Mouse (Mus musculus) lung, postnatal 14 days (tissue): Measurements from ENCODE around the gene Suv39h1.
A peak's percentile ranks its signal among the peaks of the same experiment; 100 is the strongest.
"Not testable (repeated sequence)": the region's sequence is repeated elsewhere in the genome, so short reads cannot be mapped to it uniquely, and the experiment has no call there.

Experiments used
- DNase-seq: peaks from one replicate; pipeline ENCODE4 v3.0.0; 2021

Gene Suv39h1

DNA sequence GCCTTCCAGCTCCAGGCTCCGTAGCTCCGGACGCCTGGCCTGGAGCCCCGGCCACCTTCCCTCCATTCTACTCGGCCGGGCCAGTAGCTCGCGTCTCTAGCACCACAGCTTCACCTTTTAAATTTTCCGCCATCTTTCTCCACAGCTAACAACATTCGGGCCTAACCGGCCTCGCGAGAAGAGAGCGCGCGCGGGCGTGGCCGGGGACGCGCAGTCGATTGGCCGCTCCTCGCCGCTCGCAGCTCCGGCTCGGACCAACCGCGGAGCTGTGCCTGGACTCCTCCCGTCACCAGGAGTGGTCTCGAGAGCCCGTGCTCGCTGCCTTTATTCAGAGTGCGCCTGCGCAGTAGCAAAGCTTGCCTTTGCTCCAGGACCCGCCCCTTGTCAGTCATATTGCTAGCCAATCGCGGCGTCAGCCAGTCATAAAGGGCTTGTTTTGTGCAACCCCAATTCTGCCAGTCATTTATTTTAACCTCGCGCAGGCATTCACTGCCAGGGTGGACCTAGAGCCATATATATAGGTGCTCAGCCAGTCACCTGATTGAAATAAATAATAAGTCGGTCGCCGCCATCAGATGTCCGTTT is at the start of gene Suv39h1:
Gene Suv39h1, minus strand, starts transcription at position 331 of the 585 bp plus-strand sequence.
- peak; percentile 87 for DNase-seq

DNA sequence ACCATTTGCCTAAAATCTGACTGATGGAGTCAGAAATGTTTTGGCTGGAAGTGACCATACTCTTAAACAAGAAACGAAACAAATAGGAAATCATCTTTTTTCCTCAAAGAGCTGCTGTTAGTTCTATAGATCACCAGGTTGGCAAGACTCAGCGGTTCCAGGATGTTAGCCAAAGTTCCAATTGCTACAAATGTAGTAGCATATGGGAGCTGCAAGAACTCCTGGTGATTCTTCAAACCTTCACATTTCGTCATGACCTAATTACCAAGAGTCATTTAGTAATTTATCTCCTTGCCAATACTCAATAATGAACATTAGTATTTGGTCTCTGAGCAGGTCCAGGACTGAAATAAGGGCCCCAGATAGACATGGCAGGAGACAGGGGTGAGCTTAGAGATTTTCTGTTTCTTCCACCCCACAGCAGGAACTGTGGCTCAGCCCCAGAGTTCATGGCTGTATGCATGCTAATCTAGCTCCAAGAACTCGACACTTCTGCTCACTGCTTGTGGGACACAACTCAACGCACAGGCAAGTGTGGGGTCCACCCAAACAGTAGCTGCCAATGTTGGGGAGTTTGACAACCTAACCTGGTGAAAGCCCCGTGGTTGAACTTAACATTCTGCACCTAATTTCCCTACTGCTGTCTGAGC is 49.4 kb upstream of the Suv39h1 start:
- DNase-seq, result no peak

DNA sequence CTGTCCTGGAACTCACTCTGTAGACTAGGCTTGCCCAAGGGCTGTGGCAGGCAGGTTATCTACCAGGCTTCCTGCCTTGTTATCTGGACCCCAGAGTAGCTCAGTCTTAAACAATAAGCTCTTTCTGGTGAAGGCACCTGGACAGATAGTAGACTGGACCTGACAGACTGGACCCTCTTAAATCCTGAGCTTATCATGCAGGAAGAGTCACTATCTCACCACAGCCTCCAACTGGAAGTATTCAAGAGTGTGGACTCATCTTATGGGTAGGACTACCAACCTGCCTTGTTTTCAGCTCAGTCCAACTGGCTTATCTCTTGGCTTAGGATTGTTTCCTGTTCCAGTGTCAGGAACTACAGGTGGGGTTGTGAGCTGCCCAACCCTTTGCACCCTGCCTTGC is 42.7 kb upstream of the Suv39h1 start:
- no peak for DNase-seq

DNA sequence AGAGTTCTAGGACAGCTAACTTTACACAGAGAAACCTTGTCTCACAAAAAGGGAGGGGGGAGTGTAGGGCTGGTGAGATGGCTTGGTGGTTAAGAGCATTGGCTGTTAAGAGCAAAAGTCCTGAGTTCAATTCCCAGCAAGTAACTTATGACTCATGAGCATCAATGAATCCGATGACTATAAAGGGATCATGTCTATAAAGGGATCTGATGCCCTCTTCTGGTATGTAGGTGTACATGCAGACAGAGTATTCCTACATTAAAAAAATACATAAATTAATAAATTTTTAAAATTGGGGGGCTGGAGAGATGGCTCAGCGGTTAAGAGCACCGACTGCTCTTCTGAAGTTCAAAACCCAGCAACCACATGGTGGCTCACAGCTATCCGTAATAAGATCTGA is 40.7 kb upstream of the Suv39h1 start:
- no peak for DNase-seq

DNA sequence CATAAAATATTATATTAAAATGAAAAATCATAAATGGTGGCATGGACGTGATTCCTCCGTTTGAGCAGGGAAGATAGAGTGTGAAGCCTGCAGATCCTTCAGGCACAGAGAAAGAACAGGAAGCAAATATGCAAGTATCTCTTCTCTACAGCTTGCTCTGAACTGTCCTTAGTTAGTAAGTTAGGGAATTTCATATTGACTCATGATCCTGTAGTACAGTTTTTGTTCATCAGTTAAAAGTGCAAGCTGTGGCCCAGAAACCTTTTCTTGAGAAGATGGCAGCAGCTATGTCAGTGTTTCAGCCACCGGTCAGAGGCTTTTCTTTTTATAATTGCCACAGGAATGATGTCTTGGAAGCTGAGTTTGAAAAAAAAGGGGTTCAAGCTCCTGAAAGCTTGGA is 30.5 kb upstream of the Suv39h1 start:
- DNase-seq, result no peak

DNA sequence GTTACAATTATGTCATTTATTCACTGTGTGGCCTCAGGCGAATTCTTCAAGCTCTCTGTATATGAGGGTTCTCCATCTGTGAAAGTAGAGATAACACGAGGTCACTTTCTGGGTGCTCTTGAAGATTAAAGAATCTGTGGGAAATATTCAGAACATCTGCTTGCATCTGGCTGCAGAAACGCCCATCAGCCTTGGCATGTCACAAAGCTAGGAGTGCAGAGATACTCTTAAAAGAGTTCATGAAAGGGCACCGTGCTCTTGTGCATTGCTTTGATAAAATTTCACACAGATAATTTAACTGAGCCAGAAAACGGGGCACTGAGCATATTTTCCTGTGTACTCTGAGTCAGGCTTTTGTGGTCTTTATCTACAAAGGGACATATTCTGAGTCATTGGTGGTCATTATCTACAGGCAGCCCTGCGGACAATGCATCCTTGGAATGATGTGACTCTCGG is 27.7 kb upstream of the Suv39h1 start:
- no peak for DNase-seq

DNA sequence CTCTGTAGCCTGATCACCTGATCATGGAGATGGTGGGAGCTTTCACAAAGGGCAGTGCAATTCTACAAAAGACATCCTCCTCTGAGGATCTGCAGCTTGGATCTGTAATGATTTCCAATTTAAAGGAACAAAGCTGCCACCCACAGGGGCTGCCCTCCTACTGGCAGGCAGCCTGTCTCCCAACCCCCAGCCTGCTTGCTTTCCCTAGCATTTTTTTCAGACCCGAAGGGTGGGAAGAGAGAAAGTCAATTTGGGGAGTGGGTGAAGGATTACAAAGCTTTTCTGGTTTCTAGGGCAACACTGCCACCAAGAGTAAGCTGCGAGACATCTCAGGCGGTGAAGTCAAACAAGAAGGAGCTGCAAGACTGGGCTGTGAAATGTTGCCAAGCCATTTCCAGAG is 26.5 kb upstream of the Suv39h1 start:
- DNase-seq, result no peak

DNA sequence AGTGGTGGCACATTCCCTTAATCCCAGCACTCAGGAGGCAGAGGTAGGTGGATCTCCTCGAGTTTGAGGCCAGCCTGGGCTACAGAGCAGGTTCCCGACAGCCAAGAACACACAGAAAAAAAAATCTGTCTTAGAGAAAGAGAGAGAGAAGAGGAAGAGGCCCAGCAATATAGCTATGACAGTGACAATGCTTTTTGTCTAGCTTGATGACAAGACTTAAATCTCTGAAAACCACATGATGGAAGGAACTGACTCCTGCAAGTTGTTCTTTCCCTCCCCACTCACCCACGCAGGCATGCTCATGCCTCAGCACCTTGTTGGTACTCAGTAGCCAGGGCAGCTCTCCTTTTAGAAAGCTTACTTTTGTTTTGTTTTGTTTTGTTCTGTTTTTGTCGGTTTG is 24.9 kb upstream of the Suv39h1 start:
- no peak for DNase-seq

DNA sequence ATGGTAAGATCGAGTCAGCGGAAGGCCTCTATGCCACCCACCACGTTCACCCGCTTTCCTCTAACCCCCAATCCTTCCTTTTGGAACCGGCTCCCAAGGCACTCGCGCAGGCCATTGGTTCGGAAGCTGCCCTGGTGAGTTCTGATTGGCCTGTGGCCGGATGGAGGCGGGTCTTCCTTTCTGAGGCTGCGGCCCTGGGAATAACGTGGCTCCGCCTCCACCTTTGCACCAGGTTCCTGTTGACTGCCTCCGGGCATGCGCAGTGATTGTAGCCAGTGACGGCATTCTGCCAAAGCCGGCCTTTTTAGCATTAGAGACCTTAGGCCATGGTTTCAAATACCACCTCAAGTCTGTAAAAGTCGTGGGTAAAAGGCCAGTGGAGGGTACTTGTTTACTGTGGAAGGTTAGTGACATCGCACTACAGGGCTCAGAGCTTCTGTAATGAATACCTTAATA is 22.3 kb upstream of the Suv39h1 start:
- peak; percentile 95 for DNase-seq

DNA sequence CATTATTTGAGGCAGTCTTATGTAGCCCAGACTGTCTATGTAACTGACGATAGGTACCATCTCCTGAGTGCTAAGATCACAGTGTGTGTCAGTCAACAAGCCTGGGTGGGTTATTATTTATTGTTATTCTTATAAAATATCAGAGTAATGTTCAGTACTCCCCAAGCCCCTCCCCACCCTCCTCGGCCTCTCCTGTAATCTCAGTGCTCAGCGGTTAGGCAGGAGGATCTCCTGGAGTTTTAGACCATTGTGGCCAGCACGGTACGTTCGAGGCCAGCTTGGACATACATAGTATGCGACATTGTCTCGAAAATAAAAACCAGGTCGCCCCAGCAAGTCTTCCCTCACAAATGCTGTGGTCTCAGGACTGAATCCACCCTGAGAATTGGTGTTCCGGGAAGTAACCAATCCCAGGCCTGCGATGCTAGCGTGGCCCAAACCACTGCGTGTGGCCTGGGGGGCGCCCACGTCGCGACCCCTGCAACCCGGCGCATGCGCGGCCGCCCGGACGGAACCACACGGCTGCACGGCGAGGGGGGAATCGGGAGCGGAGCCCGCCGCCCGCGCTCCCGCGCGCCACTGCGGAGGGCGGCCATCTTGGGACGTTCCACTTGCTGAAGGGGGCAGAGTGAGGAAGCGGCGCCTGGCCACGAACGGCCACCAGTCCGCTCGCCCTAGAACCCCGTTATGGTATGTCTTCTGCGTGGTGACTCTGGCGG is 21.7 kb upstream of the Suv39h1 start:
- DNase-seq, result peak; percentile 74

DNA sequence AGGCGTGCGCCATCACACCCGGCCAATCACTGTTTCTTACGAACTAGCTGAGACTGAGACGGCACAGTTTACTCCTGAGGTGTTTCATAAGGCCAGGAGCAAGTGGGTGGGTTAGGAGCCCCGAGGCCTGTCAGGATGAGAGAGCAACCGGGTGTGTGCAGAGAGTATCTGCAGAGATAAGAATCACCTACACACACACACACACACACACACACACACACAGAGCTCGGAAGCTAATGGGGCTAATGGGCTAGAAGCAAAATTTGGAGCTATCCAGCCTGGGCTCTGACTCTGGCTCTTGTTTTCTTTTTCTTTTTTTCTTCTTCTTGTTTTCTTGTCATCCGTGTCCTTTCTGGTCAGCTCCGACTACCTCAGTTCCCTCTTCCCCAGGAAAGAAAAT is 21.0 kb upstream of the Suv39h1 start:
- DNase-seq, result no peak

DNA sequence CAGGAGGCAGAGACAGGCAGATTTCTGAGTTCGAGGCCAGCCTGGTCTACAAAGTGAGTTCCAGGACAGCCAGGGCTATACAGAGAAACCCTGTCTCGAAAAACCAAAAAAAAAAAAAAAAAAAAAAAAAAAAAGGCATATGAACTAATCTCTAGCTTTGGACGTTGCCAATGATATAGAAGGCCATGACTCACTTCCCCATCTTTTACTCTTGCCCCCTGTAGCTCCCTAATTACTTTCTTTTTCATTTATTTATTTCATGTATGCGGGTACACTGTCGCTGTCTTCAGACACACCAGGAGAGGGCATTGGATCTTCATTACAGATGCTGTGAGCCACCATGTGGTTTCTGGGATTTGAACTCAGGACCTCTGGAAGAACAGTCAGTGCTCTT is 16.4 kb upstream of the Suv39h1 start:
- not testable (repeated sequence) for DNase-seq

DNA sequence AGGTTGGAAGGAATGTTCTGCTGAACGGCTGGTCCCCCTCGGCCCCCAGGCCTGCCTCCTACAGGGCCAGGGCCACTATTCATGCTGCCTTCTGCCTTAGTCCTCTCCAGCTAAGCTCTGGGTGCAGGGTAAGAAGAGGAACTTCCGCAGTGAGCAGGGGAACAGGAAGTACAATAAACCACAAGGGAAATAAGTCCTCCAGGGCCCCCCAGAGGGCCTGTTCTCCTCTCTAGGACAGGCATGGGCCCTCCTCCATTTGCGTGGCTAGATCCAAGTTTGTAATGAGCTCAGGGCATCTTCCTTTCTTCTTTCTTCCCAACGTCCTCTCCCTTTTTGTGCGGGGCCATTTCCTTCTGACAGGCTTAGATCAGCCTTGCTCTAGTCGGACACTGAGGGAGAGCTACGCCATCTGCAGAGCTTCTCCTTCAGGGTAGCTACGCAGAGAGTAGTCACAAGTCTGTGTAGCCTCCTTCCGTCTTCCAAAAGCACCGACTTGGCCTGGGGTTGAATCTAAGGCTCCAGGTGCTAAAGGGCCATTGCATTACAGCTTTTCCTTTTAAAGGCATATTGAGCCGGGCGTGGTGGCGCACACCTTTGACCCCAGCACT is 15.9 kb upstream of the Suv39h1 start, which contains the start of gene Was:
Gene Was, minus strand, starts transcription at position 153 of the 608 bp plus-strand sequence.
- peak; percentile 4 for DNase-seq

DNA sequence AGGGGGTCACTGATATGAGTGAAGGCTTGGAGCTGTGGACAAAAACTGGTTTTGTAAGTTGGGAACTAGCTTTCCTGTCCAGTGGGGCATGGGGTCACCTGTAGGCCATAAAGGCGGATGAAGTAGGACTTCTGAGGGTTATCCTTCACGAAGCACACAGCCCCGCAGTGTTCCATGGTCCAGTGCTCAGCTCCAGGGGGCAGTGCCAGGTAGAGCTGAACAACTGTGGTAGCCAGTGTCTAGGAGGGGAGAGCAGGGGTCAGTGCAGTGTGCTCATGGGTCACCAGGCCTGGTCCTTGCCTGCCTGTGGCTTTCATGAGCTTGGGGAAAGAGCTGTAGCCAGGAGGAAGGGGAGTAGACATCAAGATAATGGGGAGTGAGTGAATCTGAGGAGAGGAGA is 15.2 kb upstream of the Suv39h1 start:
- DNase-seq, result no peak

DNA sequence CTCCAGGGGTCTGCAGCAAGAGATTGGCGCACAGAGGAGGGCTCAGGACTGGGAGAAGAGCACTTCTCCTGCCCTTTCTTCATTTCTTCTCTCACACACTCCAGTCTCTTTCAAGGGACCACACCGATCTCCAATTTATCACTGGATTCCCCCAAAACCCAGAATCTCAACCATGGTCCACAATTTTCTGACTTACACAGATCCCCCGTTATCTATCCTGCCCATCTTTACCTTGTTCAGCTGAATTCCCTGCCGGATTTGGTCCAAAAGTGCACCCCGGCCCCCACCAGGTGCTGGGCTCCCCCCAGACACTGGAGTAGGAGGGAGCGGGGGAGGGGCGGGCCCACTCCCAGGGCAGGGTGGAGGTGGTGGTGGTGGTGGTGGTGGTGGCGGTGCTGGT is 11.1 kb upstream of the Suv39h1 start:
- no peak for DNase-seq

DNA sequence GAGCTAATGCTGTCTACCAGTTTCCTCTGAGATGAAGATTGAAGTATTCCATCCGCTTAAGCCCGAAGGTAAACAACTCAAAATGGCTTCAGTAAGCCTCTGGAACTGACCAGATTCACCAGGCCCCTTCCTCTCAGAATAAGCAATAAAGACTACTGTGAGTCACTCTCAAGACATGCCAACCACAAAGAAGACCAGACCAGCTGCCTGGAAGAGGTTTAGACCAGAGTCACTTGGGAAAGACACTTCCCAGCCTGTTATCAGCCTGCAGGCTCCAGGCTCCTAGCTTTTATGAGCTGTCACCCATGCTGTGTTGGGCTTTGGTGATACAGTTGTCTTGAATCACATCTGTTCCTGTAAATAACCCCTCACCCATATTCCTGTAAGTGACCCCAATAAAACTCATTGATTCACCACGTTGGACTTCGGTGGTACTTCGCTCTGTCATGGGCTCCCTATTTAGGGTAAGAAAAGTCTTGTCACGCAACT is 10.3 kb upstream of the Suv39h1 start:
- no peak for DNase-seq

DNA sequence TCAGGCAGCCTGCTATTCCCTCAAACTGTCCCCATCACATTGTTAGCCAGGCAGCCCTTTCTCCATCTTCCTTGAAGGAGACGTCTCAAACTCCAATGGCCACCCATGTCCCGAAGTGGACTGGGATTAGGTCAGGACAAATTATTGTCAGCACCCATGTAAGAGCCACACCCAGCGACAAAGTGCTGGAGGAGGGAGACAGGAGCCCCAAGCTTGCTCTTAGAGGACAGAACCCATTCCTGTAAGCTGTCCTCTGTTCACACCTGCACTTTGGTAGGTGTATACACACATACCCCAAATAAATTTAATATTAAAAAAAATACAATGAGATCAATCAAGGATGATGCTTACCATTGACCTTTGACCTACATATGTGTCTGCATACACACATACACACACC is 544 bp upstream of the Suv39h1 start:
- no peak for DNase-seq

DNA sequence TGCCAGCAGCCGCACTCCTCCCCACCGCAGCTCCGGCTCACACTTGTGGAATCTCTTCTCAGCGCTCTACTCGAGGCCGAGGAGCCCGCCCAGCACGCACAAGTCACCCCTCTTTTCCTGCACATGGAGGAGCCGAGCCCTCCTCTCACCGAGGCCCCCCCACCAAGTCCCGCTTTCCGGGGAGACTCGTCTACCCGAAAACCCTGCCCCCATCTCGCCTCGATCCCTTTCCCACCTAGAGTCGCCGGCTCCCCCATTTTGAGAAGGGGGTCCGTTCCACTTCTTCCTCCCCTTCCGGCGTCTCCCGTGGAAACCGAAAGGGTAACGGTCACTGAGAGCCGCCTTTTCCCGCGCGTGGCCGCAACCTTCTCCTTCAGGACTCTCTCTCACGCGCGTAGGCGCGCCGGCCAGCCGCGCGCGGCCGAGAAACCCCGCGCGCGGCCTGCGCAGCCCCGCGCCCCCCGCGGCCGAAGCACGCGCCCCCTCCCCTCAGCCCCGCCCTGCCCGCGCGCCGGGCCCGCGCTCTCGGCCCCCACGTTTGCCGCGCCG is 605 bp downstream of the Suv39h1 start:
- DNase-seq, result peak; percentile 16

DNA sequence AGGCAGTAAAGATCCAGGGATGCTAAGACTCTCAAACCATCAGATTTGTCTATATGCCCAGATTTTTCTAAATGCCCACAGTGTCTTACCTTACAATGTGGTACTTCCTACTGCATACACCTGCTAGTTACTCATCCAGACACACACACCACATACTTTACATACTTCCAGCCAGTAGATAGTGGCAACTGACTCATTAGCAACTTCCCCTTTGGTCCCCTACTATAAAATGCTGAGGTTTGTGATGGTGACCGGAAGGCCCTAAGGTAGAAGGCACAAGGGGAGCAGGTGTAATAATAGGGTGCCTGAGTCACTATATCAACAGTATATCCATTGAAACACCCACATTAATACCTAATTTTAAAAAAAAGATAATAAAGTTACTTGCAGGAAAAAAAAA is 5.4 kb downstream of the Suv39h1 start:
- DNase-seq, result no peak

DNA sequence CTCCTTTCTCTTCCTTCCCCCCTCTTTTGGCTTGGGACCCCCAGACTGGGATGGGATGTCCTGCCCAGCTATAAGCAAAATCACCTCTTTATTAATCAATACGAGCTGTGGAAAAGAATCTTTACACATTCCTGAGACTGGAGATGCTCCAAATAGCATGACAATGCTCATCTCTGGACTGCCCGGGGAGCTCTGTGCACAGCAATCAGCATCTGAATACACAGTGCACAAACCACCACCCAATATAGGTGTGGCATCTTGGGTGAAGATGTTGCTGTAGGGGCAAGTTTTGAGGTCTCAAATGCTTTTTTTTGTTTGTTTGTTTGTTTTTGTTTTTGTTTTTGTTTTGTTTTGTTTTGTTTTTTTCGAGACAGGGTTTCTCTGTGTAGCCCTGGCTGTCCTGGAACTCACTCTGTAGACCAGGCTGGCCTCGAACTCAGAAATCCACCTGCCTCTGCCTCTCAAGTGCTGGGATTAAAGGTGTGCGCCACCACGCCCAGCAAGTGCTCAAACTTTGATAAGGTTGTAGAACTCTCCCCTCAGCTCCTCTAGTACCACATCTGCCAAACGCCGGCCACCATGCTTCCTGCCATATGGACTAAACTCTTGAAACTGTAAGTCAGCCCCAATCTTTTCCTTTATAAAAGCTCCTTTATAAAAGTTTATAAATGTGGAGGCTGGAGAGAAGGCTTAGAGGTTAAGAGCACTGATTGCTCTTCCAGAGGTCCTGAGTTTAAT is 23.3 kb downstream of the Suv39h1 start:
- not testable (repeated sequence) for DNase-seq

DNA sequence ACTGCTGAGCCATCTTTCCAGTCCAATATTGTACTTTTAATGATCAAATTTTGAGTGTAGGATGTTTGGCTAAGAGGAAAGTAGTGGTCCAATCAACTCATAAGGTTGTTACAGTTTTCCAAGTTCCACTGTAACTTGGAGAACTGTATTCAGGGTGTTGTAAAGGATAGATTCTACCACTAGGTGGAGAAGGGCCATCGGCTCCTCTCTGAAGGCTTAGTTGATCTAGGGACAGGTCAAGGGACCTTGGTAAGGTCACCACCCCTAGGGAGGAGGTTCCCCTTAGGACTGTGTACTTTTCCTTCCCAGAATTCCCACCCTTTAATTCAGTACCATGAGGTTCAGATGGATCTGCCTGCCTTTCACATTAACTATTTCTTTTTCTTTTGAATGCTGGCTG is 41.6 kb downstream of the Suv39h1 start:
- DNase-seq, result no peak

DNA sequence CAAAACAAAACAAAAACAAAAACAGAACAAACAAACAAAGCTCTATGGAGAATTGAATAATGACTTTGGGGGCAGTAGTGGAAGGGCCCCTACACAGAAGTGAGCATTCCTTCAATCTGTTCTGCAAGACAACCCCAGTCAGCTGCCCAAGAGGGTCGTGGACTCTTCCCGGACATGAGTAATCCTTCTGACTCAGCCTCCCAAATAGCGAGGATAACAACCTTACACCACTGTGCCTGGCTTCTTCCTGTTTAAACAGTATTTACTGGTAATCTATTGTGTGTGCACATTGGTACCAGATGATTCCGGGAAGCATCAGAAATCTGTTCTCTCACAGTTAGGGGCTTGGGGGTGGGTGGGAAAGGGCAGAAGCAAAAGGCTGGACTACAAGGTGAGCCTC is 47.7 kb downstream of the Suv39h1 start:
- no peak for DNase-seq

DNA sequence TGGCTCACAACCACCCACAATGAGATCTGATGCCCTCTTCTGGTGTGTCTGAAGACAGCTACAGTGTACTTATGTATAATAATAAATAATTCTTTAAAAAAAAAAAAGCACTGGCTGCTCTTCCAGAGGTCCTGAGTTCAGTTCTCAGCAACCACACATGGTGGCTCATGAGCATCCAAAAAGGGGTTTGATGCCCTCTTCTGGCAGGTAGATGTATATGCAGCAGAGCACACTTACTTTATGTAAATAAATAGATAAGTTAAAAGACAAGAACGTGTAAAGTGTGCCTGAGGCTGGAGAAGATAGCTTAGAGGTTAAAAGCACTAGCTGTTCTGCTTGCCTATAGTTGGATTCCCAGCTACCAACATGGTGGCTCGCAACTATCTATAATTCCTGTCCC is 49.8 kb downstream of the Suv39h1 start:
- DNase-seq, result no peak
